Mouse (Mus musculus) lung, adult 2 months (tissue): Measurements from ENCODE around the gene Steap2.

Source experiments
- CTCF ChIP-seq: fragments of 200-500 bp; IDR thresholded peaks from 2 replicates; pipeline ENCODE4 v1.5.1; 2011; ENCODE audit warnings: mild to moderate bottlenecking, low read length, control low read depth; ENCODE audit not compliant: insufficient read depth
- POLR2A ChIP-seq: fragments of 200-500 bp; IDR thresholded peaks from 2 replicates; pipeline ENCODE4 v1.6.1; 2011; ENCODE audit warnings: low read depth, mild to moderate bottlenecking, control low read depth, low read length, borderline replicate concordance; ENCODE audit errors: extremely low read depth

- no peak for TF ChIP-seq CTCF
- no peak for TF ChIP-seq POLR2A
These were observed 27.8 kb upstream of the Steap2 start for GRCm38 (mm10) chr5:5722217-5722616.
